Mouse (Mus musculus) retina, adult 2 months (tissue): ENCODE measurements around the gene Chtop.

ENCODE experiments used
- DNase-seq: peaks from one replicate; pipeline ENCODE4 v3.0.0-alpha.2; 2012; ENCODE audit warnings: low read depth, low spot score

Chtop gene

GRCm38 (mm10) chr3:90508950-90509746 is at the start of gene Chtop:
Gene Chtop, minus strand, starts transcription at chr3:90509498.
- DNase-seq, result peak; percentile 97

- no peak for DNase-seq
Observed at GRCm38 (mm10) chr3:90555954-90556353, 46.7 kb upstream of the Chtop start.

GRCm38 (mm10) chr3:90552231-90552630 is 42.9 kb upstream of the Chtop start:
- DNase-seq, result no peak

GRCm38 (mm10) chr3:90550421-90550790 is 41.1 kb upstream of the Chtop start:
- no peak for DNase-seq

- no peak for DNase-seq
Observed at GRCm38 (mm10) chr3:90549676-90550420, 40.5 kb upstream of the Chtop start.

DNA sequence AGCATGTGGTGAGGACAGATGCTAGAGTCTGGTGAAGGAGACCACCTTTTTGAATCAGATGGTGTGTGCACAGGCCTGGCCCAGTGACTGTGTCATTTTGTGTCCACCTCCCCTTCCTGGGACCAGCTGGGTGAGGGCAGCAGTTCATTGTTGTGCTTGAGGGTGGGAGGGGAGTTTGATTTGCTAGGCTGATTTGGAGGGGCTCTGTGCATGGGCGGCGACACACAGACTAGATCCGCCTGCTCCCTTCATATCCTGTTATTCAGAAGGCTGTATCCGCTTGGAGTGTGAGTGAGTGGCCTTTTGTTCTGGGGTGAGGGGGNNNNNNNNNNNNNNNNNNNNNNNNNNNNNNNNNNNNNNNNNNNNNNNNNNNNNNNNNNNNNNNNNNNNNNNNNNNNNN is 31.6 kb upstream of the Chtop start:
- no peak for DNase-seq

- DNase-seq, result no peak
Observed at GRCm38 (mm10) chr3:90537905-90538296, 28.6 kb upstream of the Chtop start.

DNA sequence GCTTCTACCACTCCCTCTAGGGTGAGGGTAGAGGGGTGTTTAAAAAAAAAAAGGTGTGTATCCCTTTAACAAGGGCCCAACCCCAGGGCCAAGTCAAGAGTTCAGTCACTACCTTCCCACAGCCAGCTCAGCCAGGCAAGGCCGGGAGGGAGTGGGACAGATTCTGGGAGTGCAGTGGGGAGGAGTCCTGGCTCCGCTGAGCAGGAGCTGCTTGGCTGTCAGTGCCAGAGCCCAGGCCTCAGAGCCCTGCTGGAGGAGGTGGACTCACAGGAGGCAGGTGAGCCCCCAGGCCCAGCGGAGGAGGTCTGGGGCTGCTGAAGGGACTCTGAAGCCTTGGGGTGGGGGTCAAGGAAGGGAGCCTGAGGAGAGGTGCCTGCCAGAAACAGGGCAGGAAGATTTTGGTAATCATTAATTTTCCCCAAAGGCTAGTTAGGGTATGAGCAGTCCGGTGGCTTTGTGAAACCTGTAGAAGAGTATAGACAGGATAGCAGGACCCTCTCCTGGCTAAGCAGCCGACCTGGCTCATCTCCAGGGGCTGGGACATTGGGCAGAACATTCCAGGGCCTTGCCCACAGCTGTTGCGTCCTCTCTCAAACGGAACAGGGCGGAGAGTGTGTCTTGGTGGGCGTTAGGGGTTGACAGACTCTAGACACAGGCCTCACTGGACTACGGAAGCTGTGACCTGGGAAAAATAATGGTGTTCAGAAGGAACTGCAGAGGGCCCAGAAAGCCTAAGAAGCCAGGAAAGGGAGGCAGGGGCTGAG is 28.0 kb upstream of the Chtop start, which contains the start of gene S100a16:
TSS of gene S100a16 (plus strand) at position 114 of the 764 bp plus-strand sequence.
- DNase-seq, result no peak

- DNase-seq, result no peak
Observed at GRCm38 (mm10) chr3:90535446-90535845, 26.1 kb upstream of the Chtop start.

GRCm38 (mm10) chr3:90531713-90532112 is 22.4 kb upstream of the Chtop start:
- DNase-seq, result no peak

DNA sequence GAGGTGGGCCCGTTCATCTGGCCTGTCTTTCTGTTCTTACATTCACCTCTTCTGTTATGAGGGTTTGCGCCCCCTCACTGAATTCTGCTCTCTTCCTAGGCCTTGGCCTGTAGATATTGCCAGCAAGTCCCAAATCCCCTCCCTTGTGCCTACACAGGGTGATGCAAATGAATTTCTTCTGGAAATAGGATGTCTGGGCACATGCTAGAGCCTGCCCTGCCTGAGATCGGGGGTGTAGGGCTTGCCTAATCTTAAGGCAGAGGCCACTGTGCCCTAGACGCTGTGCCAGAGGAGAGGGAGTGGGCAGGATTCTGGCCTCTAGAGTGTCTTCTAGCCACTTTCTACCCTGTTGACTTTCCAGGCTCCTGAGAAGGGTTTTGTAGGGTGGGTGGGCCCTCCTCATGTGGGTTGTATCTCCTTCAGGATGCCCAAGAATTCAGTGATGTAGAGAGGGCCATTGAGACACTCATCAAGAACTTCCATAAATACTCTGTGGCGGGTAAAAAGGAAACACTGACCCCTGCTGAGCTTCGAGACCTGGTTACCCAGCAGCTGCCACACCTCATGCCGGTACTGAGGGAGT is 18.1 kb upstream of the Chtop start:
- no peak for DNase-seq

GRCm38 (mm10) chr3:90526580-90526979 is 17.3 kb upstream of the Chtop start, which contains the start of gene S100a14:
Gene S100a14, plus strand, starts transcription at chr3:90526856.
- no peak for DNase-seq

DNA sequence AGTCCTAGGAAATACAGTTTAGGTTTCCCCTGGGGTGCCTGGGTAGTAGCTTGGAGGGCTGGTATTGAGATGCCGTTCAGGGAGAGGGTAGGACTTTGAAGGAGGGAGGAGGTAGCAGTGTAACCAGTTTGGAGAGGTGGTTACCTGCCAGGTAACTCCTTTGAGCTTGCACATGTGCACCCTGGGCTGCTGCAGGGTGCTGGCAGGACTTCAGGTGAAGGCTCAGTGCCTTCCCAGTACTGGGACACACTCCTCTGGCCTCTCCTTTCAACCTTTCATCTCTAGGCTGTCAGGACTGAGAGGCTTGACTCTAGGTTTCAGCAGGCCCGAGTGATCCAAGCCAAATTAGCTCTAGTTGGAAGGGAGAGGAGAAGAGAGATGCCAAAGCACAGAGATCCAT is 16.8 kb upstream of the Chtop start:
- DNase-seq, result no peak

GRCm38 (mm10) chr3:90525421-90525820 is 16.1 kb upstream of the Chtop start:
- DNase-seq, result no peak

DNA sequence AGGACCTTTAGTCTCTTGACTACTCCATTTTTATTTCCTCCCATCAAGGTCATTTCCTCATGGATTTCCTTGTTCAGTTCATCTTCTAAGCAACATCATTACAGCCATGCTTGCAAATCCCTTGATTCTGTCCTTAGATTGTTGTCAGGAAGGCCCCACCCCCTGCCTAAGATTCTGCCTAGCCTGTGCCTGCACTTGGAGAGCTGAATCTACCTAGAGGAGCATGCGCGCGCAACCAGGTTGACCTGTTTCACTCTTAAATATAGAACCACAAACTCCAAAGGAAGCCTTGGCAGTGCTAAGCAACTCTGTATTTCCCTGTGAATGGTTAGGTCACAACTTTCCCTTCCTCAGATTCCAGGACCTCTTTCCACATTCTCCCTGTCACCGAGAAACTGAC is 8.4 kb upstream of the Chtop start:
- no peak for DNase-seq

GRCm38 (mm10) chr3:90515789-90516188 is 6.5 kb upstream of the Chtop start:
- no peak for DNase-seq

DNA sequence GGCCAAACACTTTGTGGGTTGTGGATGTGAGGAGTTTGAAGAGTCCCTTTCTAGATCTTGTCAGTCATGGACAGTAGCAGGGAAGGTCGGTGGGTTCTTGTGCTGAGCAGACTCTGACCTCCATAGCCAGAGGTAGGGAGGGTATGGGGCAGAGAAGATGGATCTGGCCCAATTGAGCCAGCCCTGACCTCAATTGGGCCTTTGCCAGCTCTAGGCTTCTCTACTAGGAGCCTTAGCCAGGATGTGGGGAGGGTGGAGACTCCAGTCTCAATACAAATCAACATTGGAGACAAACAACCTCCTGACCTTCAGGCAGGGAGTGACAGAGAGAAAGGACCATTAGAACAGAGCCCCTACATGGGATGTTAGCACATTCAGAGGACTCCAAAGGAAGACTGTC is 5.9 kb upstream of the Chtop start:
- DNase-seq, result no peak

GRCm38 (mm10) chr3:90514691-90515090 is 5.4 kb upstream of the Chtop start:
- no peak for DNase-seq

GRCm38 (mm10) chr3:90513796-90514590 is 4.7 kb upstream of the Chtop start, which contains the start of the genes S100a1 and S100a13:
Gene S100a1, minus strand, starts transcription at chr3:90514392.
Gene S100a13, plus strand, starts transcription at chr3:90514435.
- no peak for DNase-seq

DNA sequence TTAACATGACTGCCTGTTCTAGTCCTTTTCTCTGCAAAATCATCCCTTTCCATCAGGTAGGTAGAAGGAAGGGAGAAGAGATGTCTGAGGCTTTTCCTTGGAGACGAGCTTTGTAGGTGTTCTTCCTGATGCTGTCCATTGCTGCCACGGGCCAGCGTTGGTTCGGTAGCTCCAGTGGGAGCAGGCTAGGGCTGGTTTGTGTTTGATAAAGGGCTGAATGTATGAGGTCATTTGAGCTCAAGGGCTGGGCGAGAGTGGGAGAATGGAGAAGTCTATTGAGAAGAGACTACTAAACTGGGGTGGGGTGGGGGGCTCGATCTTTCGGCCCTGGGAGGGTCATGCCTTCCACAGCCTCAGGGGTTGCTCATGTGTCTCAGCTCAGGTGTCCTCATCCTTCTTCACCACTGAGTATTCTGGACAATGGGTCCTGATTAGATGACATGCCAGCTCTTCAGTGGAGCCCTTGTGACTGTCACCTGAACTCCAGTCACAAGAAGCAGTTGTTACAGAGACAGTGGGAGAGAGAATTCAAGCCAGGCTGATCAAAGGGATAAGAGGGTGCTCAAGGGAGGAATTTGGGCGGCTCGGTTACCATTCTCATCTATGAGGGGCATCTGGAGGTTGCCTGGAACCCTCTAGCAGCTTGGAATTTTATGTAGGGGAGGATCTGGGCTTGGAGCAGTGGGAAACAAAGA is 3.8 kb upstream of the Chtop start:
- DNase-seq, result no peak
